In the genomic region with DNA sequence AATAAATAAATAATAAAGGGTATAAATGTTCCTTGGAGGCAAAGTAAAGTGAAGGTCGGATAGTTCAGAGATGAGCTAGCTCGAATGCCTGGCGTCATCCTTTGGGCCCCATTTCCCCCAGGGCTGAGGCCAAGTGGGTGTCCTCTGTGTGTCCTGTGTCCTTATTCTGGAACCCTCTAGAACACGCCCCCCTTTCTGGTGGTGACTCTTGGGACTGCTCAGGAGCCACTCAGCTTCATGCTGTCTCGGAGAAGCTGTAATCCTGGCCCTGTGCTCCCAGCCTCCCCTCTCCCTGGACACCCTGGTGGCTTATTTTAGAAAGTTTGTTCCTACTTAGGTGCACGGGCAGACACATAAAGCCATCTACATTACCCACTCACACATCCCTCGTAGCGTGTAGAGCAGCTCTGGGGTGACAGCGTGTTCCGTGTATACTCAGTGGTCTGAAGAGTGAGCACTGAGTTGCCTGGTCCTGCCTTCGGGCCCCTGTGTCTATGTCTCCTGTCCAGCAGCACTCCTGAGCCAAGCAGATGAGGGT, we compare ENCODE assay signal across 20 mouse cellular contexts. TPM values are rescaled to one million over a fixed set of nuclear protein-coding genes. Genes with fewer than 3 reads are reported as not detected.
"Had no signal": no experiment of that assay in that cellular context is flagged by ENCODE, and none has a peak within 500 bp of the region (broad histone marks: within the 10 kb centered on the region; RNA-seq: fewer than 3 reads in every experiment).

No protein-coding gene starts in this region.

- ATAC-seq: liver, postnatal 0 days; midbrain, embryonic 15.5 days had no signal

- H3K36me3 ChIP-seq: limb, embryonic 12.5 days; liver, embryonic 13.5 days; lung, embryonic 15.5 days; midbrain, embryonic 15.5 days; neural tube, embryonic 12.5 days had no signal

- H3K4me3 ChIP-seq: limb, embryonic 12.5 days; liver, embryonic 13.5 days; lung, embryonic 15.5 days; megakaryocyte, embryonic 14.5 days; midbrain, embryonic 15.5 days; neural tube, embryonic 12.5 days had no signal

- DNase-seq: kidney, postnatal 36 days; layer of hippocampus, adult 9-11 months; layer of hippocampus, postnatal 36 days; liver; liver, embryonic 13.5 days; liver, postnatal 0 days; lung, postnatal 14 days; spleen, adult 18-20 months; thymus, adult 18-20 months; thymus, postnatal 14 days had no signal

- H3K4me1 ChIP-seq: limb, embryonic 12.5 days; liver, embryonic 13.5 days; lung, embryonic 15.5 days; midbrain, embryonic 15.5 days; neural tube, embryonic 12.5 days had no signal

- H3K27me3 ChIP-seq: lung, embryonic 15.5 days; midbrain, embryonic 15.5 days; neural tube, embryonic 12.5 days had no signal

- H3K27ac ChIP-seq: limb, embryonic 12.5 days; liver, embryonic 13.5 days; lung, embryonic 15.5 days; macrophage; midbrain, embryonic 15.5 days; neural tube, embryonic 12.5 days had no signal

- H3K9me3 ChIP-seq: limb, embryonic 12.5 days; liver, embryonic 13.5 days; lung, embryonic 15.5 days; midbrain, embryonic 15.5 days; neural tube, embryonic 12.5 days had no signal

- H3K4me2 ChIP-seq: limb, embryonic 12.5 days; liver, embryonic 13.5 days; lung, embryonic 15.5 days; midbrain, embryonic 11.5 days; midbrain, embryonic 15.5 days; neural tube, embryonic 12.5 days had no signal

- H3K9ac ChIP-seq: limb, embryonic 12.5 days; liver, embryonic 13.5 days; liver, postnatal 0 days; lung, embryonic 15.5 days; midbrain, embryonic 15.5 days; neural tube, embryonic 12.5 days had no signal

RNA-seq across cellular contexts. Expression of gene Adprhl1, which starts 9.6 kb away (rescaled TPM):
- total RNA-seq: monocyte, adult 5-6 weeks; neutrophil, adult 5-6 weeks had no signal
- polyA plus RNA-seq: liver, postnatal 0 days; midbrain, embryonic 11.5 days; midbrain, embryonic 15.5 days; stomach, embryonic 14.5 days had no signal
